Mouse (Mus musculus): ENCODE measurements around the gene Gm10778.

Gm10778 gene

GRCm38 (mm10) chr10:81648803-81649775, at the start of gene Gm10778:
Gene Gm10778, plus strand, starts transcription at chr10:81649059.
- peak; percentile 78 to 81 for DNase-seq (ENCODE audit: low spot score in 2 of 2)

DNA sequence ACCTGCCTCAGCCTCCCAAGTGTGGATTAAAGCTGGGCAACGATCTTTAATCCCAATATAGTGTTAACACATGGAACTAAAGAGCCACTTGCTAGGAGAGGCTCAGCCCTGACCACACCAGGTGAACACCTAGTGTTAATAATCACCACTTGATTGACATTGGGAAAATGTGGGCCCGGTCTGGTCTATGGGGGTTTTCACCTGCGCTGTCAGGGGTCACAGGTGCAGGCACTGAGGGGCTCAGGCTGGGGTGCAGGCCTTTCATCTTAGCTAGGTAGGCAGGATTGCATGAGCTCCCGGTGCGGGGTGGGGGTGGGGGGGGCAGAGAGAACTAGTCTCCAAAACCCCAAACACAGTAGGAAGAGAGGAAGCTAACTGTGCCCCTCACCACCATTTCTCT, 49.2 kb upstream of the Gm10778 start:
- DNase-seq (ENCODE audit: low spot score in 2 of 2) = no peak

- no peak for DNase-seq (ENCODE audit: low spot score in 2 of 2)
Observed at GRCm38 (mm10) chr10:81600096-81600495, 48.8 kb upstream of the Gm10778 start.

- peak; percentile 90 to 93 for DNase-seq (ENCODE audit: low spot score in 2 of 2)
Observed at GRCm38 (mm10) chr10:81600738-81601203, 48.1 kb upstream of the Gm10778 start, which contains the start of gene Tle6. Gene Tle6, minus strand, starts transcription at chr10:81601073.

GRCm38 (mm10) chr10:81601396-81601905, 47.4 kb upstream of the Gm10778 start:
- DNase-seq (ENCODE audit: low spot score in 2 of 2) = no peak

GRCm38 (mm10) chr10:81602741-81603151, 46.1 kb upstream of the Gm10778 start:
- DNase-seq (ENCODE audit: low spot score in 2 of 2) = no peak

DNA sequence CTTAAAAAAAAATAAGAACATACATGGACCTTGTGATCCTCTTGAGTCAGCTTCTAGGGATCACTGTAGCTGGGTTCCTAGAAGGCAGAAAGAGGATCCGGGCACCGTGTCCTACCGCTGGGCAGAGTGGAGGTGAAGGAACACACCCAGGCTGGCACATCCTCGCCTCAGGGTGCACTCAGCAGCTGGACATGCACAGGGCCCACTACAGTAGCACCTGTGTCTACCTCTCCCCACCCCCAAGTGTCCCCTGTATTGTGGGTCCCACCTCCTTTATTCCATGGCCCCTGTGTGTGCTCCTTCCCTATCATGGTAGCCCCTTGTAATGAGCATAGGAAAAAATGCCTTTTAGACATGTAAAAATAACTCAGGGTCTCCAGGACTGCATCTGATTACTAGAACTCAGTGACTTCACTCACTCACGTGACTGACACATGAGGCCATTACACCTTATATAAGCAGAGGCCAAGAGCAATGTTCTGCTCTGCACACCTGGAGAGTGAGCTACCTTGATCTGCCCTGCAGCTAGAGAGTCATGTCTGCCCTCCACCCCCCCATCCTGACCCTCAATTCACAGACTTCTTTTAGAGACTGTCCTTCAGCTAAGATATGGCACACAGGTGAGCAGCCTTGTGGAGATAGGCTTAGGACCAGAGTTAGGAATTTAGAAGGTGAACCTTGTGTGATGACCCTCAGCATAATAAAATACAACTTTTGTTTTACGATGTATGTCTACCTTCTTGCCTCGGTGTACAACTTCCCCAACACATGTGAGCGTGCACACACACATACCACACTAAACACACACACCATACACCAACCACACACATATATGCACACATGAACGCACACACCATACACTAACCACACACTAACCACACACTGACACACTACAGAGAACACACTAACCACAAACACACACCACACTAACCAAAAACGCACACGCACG, 44.6 kb upstream of the Gm10778 start:
- DNase-seq (ENCODE audit: low spot score in 2 of 2) = no peak

DNA sequence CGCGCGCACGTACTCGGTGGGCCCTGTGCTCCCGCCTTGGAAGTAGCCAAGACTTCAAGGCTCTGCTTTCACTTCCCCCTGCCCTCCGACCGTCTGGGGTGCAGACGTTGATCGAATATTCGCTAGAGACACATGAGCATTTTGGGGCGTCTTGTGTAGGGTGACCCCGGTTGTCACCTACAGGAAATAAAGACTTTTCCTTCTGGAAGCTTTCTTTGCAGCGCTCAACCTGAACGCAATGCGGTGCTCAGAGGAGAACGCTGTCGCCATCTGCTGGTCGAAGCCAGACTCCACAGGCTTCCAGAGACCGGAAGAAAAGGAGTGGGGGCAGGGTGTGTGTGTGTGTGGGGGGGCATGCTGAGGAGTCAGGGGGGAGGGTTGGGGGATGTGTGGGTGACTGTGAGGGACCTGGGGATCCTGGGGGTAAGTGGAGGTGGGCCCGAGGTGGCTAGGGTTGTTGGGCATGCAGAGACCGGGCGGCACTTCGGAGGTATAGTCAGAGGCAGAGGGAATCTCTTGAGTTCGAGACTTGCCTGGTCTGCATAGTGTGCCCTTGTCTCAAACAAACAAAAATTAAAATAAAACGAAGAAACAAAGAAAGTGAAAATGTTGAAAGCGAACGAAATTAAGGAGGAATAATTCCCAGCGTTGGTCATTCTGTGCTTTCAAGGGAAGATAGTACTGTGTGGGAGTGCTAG, 43.7 kb upstream of the Gm10778 start:
- peak; percentile 82 to 87 for DNase-seq (ENCODE audit: low spot score in 2 of 2)

- DNase-seq (ENCODE audit: low spot score in 2 of 2) = no peak
Observed at GRCm38 (mm10) chr10:81605666-81605973, 43.2 kb upstream of the Gm10778 start.

DNA sequence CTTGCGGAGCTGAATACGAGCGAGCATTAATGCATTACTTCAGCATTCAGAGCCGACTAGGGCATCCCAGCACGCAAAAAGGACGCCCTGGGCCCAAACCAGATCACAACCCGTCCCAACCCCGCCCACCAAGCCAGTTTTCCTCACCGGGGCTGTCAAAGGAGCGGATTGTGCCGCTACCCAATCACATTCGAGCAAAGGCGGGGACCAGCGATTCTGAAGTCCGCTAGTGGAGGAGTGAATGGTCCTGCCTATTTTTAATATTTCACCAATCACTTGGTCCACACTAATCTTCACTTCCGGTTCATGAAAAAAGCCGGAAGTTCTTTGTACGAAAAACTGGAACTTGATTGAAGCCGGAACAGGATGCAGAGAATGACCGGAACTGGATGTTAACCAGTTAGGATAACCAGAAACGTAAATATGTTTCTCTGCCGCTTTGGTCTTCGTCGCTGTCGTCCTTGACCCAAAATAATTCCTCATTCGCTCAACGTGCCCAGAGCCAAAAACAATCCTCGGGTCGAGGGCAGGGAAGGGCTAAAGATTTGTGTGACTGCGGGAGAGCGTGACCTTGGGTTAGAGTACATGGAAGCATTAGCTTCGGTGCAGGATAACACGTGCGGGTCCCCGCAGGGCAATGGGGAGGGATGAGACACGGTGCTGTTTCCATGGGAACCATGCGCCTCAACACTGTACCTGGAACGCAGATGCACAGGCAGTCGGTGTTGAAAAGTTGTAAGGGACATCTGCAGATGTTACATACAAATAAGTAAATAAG, 42.7 kb upstream of the Gm10778 start, which contains the start of gene BC025920:
Gene BC025920 (plus strand): TSS at position 297 of the 778 bp plus-strand sequence.
- DNase-seq (ENCODE audit: low spot score in 2 of 2) = peak; percentile 89 to 95

DNA sequence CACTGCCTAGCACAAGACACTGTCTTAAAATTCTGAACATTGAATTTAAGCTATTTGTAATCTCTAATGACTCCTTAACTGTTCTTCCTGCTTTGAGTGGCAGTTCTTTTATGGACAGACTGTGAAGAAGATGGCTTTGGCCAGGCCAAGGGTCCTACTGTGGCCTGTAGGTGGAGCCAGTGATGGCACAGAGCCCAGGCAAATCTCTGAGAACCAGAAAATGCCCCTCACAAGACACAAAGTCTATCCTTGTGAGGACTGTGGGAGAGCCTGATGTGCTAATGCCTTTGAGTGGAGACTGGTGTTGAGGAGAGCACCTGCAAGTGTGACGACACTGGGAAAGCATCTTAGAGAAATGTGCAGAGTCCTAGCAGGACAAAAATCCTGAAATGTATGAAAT, 40.6 kb upstream of the Gm10778 start:
- DNase-seq (ENCODE audit: low spot score in 2 of 2) = no peak

- DNase-seq (ENCODE audit: low spot score in 2 of 2) = no peak
Observed at GRCm38 (mm10) chr10:81612779-81613178, 36.1 kb upstream of the Gm10778 start.

DNA sequence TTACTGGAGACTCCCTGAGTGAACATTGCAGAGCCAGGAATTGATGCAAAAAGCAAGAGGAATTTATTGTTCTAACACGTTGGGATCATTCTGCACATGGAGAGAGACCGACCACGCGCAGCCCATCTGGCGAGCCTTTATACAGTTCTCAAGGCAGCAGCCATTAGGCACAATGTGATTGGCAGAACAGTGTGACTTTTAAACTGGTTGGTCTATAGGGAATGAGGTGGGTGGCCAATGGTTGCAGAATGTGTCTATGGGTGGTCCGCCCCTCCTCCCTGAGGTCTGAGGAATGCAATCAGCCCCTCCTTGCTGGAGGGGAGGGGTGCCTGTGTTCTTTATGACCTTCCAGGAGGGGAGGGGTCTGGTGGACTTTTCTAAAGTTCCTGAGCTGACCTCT, 33.4 kb upstream of the Gm10778 start:
- no peak for DNase-seq (ENCODE audit: low spot score in 2 of 2)

- no peak for DNase-seq (ENCODE audit: low spot score in 2 of 2)
Observed at GRCm38 (mm10) chr10:81619976-81620375, 28.9 kb upstream of the Gm10778 start.

DNA sequence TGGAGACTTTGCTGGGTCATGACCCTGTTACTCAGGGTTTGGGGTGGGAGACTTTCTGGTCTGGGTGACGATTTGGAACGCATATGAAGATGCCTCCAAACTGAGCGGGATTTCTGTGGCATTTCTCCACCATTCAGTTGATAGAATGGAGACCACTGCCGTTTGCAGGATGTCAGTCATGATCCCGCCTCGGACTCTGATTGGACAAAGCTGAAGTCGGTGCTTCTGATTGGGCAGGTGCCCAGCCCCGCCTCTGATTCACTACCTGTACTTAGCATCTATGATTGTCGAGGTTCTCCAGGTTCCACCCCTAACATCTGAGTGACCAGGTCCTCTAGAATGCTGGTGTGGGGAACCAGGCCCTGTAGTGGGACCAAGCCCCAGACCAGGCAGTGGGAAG, 28.1 kb upstream of the Gm10778 start:
- DNase-seq (ENCODE audit: low spot score in 2 of 2) = no peak

- DNase-seq (ENCODE audit: low spot score in 2 of 2) = no peak
Observed at GRCm38 (mm10) chr10:81623441-81623840, 25.4 kb upstream of the Gm10778 start.

DNA sequence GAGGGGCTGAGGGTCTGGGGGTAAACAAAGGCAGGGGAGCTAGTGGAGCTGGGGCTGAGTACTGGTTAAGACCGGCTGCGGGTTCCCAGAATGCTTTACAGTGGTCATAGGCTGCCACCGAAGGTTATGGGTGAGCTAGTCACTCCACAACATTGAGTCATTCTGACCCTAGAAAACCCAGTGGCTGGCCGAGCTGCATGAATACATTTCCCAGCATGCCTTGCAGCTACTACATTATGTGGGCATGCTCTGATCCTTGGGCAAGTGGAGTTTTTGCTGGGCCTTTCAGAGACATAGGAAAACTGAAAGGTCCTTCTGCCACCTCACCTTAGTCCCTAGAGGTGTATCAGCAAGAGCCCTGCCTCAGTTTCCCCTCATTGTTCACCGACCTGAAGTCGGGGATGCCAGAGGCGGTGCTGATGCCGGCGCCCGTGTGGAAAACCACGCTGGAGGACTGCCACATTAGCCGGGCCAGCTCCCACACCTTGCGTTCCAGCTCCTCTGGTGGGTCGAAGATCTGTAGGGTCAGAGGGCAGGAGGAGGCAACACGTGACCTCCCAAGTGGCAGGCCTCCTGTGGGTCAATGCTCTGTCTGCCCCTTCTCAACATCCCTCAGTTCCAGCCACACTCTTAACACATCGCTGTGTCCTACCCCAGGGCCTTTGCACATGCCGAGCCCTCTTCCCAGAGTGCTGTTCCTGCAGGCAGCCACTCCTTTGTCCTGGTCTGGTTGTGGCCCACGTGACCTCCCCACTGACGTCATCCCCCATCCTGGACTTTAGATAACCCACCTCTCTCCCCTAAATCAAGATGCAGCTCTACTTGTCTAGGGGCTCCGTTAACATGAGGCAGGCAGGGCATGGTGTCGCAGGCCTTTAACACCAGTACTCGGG, 22.5 kb upstream of the Gm10778 start:
- no peak for DNase-seq (ENCODE audit: low spot score in 2 of 2)

DNA sequence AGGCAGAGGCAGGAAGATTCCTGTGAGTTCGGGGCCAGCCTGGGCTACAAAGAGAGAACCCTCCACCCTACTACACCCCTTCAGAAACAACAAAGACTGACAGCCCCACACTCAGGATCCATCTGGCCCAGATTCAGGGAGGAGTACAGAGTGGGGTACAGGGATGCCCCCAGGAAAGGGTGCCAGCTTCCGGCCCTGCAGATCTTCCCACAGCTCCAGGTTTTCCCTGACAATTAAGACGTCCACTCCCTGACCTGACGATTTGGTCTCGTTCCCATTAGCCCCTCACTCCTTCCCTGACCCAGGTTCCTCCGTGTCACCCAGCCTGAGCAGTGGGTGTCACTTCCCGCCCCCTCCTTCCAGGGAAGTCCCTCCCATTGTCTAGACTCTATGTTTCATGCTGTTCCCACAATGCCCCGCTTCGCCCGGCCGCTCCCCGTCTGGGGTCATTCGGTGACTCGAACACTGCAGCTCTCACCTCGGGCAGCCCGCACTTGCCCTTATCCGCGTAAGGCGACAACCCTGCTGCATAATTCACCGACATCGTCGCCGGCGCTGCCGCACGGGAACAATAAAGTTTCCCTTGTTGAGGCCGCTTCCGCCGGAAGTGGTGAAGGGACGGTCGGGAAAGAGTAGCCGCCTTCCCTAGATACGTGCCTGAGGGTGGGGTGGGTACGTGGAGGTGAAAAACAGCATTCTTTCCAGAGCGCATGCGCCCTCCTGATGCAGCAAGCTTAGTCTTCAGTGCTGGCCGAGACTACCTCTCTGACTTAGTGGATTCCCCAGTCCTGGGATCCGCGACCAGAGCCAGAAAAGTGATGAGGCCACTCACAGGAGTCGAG, 21.6 kb upstream of the Gm10778 start, which contains the start of gene Sirt6:
Gene Sirt6 (minus strand): TSS at position 804 of the 842 bp plus-strand sequence.
- DNase-seq (ENCODE audit: low spot score in 2 of 2) = peak; percentile 84 to 91
